Mouse (Mus musculus) C3H10T1/2 (cell line): Measurements from ENCODE around the gene Rspry1. TPM values are rescaled to one million over a fixed set of nuclear protein-coding genes. Genes with fewer than 3 reads are reported as not detected.

Experiments
- polyA plus RNA-seq, 2 experiments: library from polyadenylated mRNA; unstranded; fragments of >200 nt; fragmentation: generic; extraction: Trizol; gene quantifications; one replicate each; pipeline ENCODE4 v1.2.1; 2012; ENCODE audit warnings: missing spikeins in 2 of 2

Gene Rspry1
- 1 to 10 TPM in 1 of 2 experiments, under 1 TPM in 1; 0.54 to 6.9 TPM for polyA plus RNA-seq

GRCm38 (mm10) chr8:94601607-94602385 lies at the start of gene Rspry1, which contains the start of gene Fam192a:
Gene Rspry1 (plus strand): TSS chr8:94601937.
Gene Fam192a (minus strand): TSS chr8:94601997.

GRCm38 (mm10) chr8:94666456-94667308 lies 64.9 kb downstream of the Rspry1 start, which contains the start of gene Arl2bp:
Gene Arl2bp (plus strand): TSS chr8:94666600.

GRCm38 (mm10) chr8:94695994-94696384 lies 94.3 kb downstream of the Rspry1 start, which contains the start of gene Pllp:
Gene Pllp (minus strand): TSS chr8:94696278.

Other genes starting within 250 kb of the Rspry1 start
- 10 to 100 TPM; 21.7 to 47.0 TPM for gene Herpud1, start 215.5 kb upstream of the Rspry1 start, polyA plus RNA-seq
- under 1 TPM; 0.16 to 0.46 TPM for gene Nlrc5, start 167.6 kb upstream of the Rspry1 start, polyA plus RNA-seq
- 10 to 100 TPM; 34.5 to 70.8 TPM for gene Cpne2, start 68.9 kb upstream of the Rspry1 start, polyA plus RNA-seq
- 10 to 100 TPM; 12.5 to 33.9 TPM for gene Fam192a, start 60 bp downstream of the Rspry1 start, polyA plus RNA-seq
- 10 to 100 TPM; 30.0 to 81.2 TPM for gene Arl2bp, start 64.7 kb downstream of the Rspry1 start, polyA plus RNA-seq
- under 1 TPM; 0.32 to 0.37 TPM for gene Pllp, start 94.3 kb downstream of the Rspry1 start, polyA plus RNA-seq
- gene Ccl22, start 143.7 kb downstream of the Rspry1 start, polyA plus RNA-seq = not detected
- 100 to 1,000 TPM in 1 of 2 experiments, 10 to 100 TPM in 1; 16.1 to 126 TPM for gene Cx3cl1, start 170.1 kb downstream of the Rspry1 start, polyA plus RNA-seq
- 1 to 10 TPM; 4.4 TPM for gene Ccl17, start 208.5 kb downstream of the Rspry1 start, polyA plus RNA-seq
- gene Coq9, start 236.4 kb downstream of the Rspry1 start, polyA plus RNA-seq = 10 to 100 TPM; 19.7 to 59.9 TPM
- gene Ciapin1, start 236.4 kb downstream of the Rspry1 start, polyA plus RNA-seq = 10 to 100 TPM; 31.2 to 79.3 TPM